9 mouse cellular contexts compared by ENCODE assay signal in the genomic region with DNA sequence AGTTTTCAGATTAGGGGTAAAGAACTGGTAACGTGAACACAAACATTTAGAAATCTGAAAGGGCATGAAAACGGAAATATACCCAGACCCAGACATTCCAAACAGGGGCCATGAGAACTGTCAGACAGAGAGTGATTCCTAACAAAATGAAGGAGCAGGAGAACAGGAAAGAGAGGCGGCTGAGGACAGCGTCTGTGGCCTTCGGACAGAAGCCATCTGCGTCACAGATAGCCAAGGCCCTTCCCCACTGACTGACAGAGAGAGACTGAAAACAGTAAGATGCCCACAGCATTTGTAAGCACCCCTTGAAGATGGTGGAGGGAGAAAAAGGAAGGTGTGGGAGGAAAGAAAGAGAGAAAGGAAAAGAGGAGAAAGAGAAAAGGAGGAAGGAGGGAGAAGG.
"Had no signal": no experiment of that assay in that cellular context is flagged by ENCODE, and none has a peak within 500 bp of the region (broad histone marks: within the 10 kb centered on the region; RNA-seq: fewer than 3 reads in every experiment).

No protein-coding gene starts in this region.

- H3K4me1 ChIP-seq: liver, embryonic 13.5 days had no signal

- DNase-seq: kidney, adult 2 months; layer of hippocampus, adult 9-11 months; layer of hippocampus, postnatal 36 days; liver, embryonic 13.5 days; lung, embryonic 14.5 days; midbrain, embryonic 14.5 days; thymus, adult 18-20 months; thymus, postnatal 36 days had no signal

- H3K4me3 ChIP-seq: left cerebral cortex, adult 2 months; liver, embryonic 13.5 days had no signal
